Mouse (Mus musculus) MEL (cell line): ENCODE measurements around the gene Bpifc. TPM values are rescaled to one million over a fixed set of nuclear protein-coding genes. Genes with fewer than 3 reads are reported as not detected.

Source experiments
- DNase-seq: peaks from one replicate; pipeline ENCODE4 v3.0.0; 2011; ENCODE audit warnings: low read depth, low spot score
- H3K27ac ChIP-seq: 2 replicates; pipeline ENCODE4 v1.5.1; 2012; ENCODE audit warnings: low read depth, mild to moderate bottlenecking, control low read depth, low read length, moderate library complexity; ENCODE audit not compliant: control insufficient read depth
- H3K27me3 ChIP-seq, 2 experiments: fragments of 150-350 bp in 1 of 2; sonication (generic) in 1 of 2; 2 replicates each; pipeline ENCODE4 v1.6.1; 2012; ENCODE audit warnings: low read length in 2 of 2, mild to moderate bottlenecking in 2 of 2, improper control_type of control experiment in 1 of 2, moderate library complexity in 1 of 2; ENCODE audit not compliant: insufficient read depth in 2 of 2, control insufficient read depth in 1 of 2
- H3K36me3 ChIP-seq, 2 experiments: 2 replicates each; pipeline ENCODE4 v1.6.1; 2012 to 2014; ENCODE audit warnings: low read length in 2 of 2, improper control_type of control experiment in 1 of 2, inconsistent platforms in 1 of 2, mild to moderate bottlenecking in 1 of 2; ENCODE audit not compliant: insufficient read depth in 2 of 2, control insufficient read depth in 1 of 2
- H3K4me1 ChIP-seq, 2 experiments: fragments of 150-350 bp in 1 of 2; sonication (generic) in 1 of 2; 2 replicates each; pipeline ENCODE4 v1.6.1; 2012; ENCODE audit warnings: low read length in 2 of 2, improper control_type of control experiment in 1 of 2, mild to moderate bottlenecking in 1 of 2; ENCODE audit not compliant: insufficient read depth in 2 of 2, control insufficient read depth in 1 of 2
- H3K4me3 ChIP-seq, 2 experiments: fragments of 150-350 bp in 1 of 2; sonication (generic) in 1 of 2; 2 replicates each; pipeline ENCODE4 v1.5.1; 2012; ENCODE audit warnings: low read depth in 2 of 2, low read length in 2 of 2, mild to moderate bottlenecking in 2 of 2, moderate library complexity in 2 of 2, control low read depth in 1 of 2, improper control_type of control experiment in 1 of 2; ENCODE audit not compliant: control insufficient read depth in 1 of 2, insufficient read depth in 1 of 2
- H3K79me2 ChIP-seq: 2 replicates; pipeline ENCODE4 v1.6.1; 2012; ENCODE audit warnings: mild to moderate bottlenecking, low read length, moderate library complexity; ENCODE audit not compliant: control insufficient read depth, poor library complexity, insufficient read depth
- H3K9ac ChIP-seq: 2 replicates; pipeline ENCODE4 v1.6.1; 2012; ENCODE audit warnings: low read depth, mild to moderate bottlenecking, control low read depth, low read length, moderate library complexity; ENCODE audit not compliant: control insufficient read depth, poor library complexity, severe bottlenecking
- H3K9me3 ChIP-seq: fragments of 150-350 bp; sonication (generic); replicated peaks from 2 replicates; pipeline ENCODE4 v1.6.1; 2012; ENCODE audit warnings: mild to moderate bottlenecking, low read length, improper control_type of control experiment, moderate library complexity; ENCODE audit not compliant: insufficient read depth
- CTCF ChIP-seq, 3 experiments: IDR thresholded peaks in 2 of 3; conservative IDR thresholded peaks in 1 of 3; 2 replicates each; pipeline ENCODE4 v1.5.1; 2011 to 2012; ENCODE audit warnings: low read length in 3 of 3, low read depth in 2 of 3, mild to moderate bottlenecking in 2 of 3, improper control_type of control experiment in 1 of 3, inconsistent platforms in 1 of 3, mixed read lengths in 1 of 3, moderate library complexity in 1 of 3; ENCODE audit not compliant: control insufficient read depth in 1 of 3, insufficient read depth in 1 of 3, poor library complexity in 1 of 3, severe bottlenecking in 1 of 3
- ELF1 ChIP-seq: IDR thresholded peaks from 2 replicates; pipeline ENCODE4 v1.6.1; 2014; ENCODE audit warnings: low read depth, mild to moderate bottlenecking, inconsistent platforms, low read length, improper control_type of control experiment, moderate library complexity
- EP300 ChIP-seq, 2 experiments: IDR thresholded peaks; 2 replicates each; pipeline ENCODE4 v1.6.1; 2011; ENCODE audit warnings: improper control_type of control experiment in 2 of 2, low read length in 2 of 2, low read depth in 1 of 2, mild to moderate bottlenecking in 1 of 2
- ETS1 ChIP-seq: IDR thresholded peaks from 2 replicates; pipeline ENCODE4 v1.6.1; 2012; ENCODE audit warnings: low read depth, mild to moderate bottlenecking, inconsistent platforms, low read length, improper control_type of control experiment, moderate library complexity
- HCFC1 ChIP-seq: IDR thresholded peaks from 2 replicates; pipeline ENCODE4 v1.6.1; 2012; ENCODE audit warnings: low read depth, mild to moderate bottlenecking, inconsistent platforms, low read length, improper control_type of control experiment, moderate library complexity
- JUND ChIP-seq: IDR thresholded peaks from 2 replicates; pipeline ENCODE4 v1.6.1; 2011; ENCODE audit warnings: low read depth, mild to moderate bottlenecking, improper control_type of control experiment, low read length
- MAX ChIP-seq: IDR thresholded peaks from 2 replicates; pipeline ENCODE4 v1.6.1; 2011; ENCODE audit warnings: low read length, improper control_type of control experiment
- MAZ ChIP-seq: IDR thresholded peaks from 2 replicates; pipeline ENCODE4 v1.6.1; 2012; ENCODE audit warnings: low read depth, mild to moderate bottlenecking, inconsistent platforms, low read length, improper control_type of control experiment
- POLR2AphosphoS2 ChIP-seq: IDR thresholded peaks from 2 replicates; pipeline ENCODE4 v1.6.1; 2011; ENCODE audit warnings: low read length, improper control_type of control experiment
- RCOR1 ChIP-seq: IDR thresholded peaks from 2 replicates; pipeline ENCODE4 v1.6.1; 2012; ENCODE audit warnings: low read depth, mild to moderate bottlenecking, inconsistent platforms, low read length, improper control_type of control experiment
- SIN3A ChIP-seq: IDR thresholded peaks from 2 replicates; pipeline ENCODE4 v1.6.1; 2012; ENCODE audit warnings: low read length, improper control_type of control experiment, inconsistent platforms
- TBP ChIP-seq: IDR thresholded peaks from 2 replicates; pipeline ENCODE4 v1.8.0; 2011; ENCODE audit warnings: low read depth, low read length, improper control_type of control experiment
- TCF12 ChIP-seq: IDR thresholded peaks from 2 replicates; pipeline ENCODE4 v1.6.1; 2014; ENCODE audit warnings: low read depth, mild to moderate bottlenecking, inconsistent platforms, low read length, improper control_type of control experiment, moderate library complexity
- UBTF ChIP-seq: IDR thresholded peaks from 2 replicates; pipeline ENCODE4 v1.6.1; 2012; ENCODE audit warnings: low read depth, mild to moderate bottlenecking, inconsistent platforms, low read length, improper control_type of control experiment, moderate library complexity, borderline replicate concordance; ENCODE audit not compliant: insufficient read depth
- ZC3H11A ChIP-seq: IDR thresholded peaks from 2 replicates; pipeline ENCODE4 v1.6.1; 2012; ENCODE audit warnings: low read depth, mild to moderate bottlenecking, inconsistent platforms, low read length, improper control_type of control experiment
- ZKSCAN1 ChIP-seq: IDR thresholded peaks from 2 replicates; pipeline ENCODE4 v1.6.1; 2012; ENCODE audit warnings: low read depth, mild to moderate bottlenecking, inconsistent platforms, low read length, improper control_type of control experiment, moderate library complexity
- ZMIZ1 ChIP-seq: IDR thresholded peaks from 2 replicates; pipeline ENCODE4 v1.6.1; 2012; ENCODE audit warnings: low read depth, mild to moderate bottlenecking, inconsistent platforms, low read length, improper control_type of control experiment, moderate library complexity
- polyA plus RNA-seq, 2 experiments: library from polyadenylated mRNA; stranded (reverse) in 1 of 2; unstranded in 1 of 2; fragments of >175 nt in 1 of 2; fragments of >200 nt in 1 of 2; gene quantifications; 2 replicates each; pipeline versions ENCODE4 v1.2.1 to v1.2.4; 2012; ENCODE audit warnings: low replicate concordance in 2 of 2, low read depth in 1 of 2; ENCODE audit not compliant: insufficient read length in 2 of 2, insufficient read depth in 1 of 2, missing spikeins in 1 of 2
- total RNA-seq: library from RNA; depleted of rRNA; stranded (reverse); fragments of 300-350 nt; gene quantifications from 2 replicates; pipeline ENCODE4 v1.2.3, GENCODE M21; 2012

The Bpifc gene
- total and polyA plus RNA-seq, 3 experiments: 0.03 TPM; not detected in 2

GRCm38 (mm10) chr10:85992412-85992811, 19.3 kb downstream of the Bpifc start:
- Histone ChIP-seq H3K27ac (no peak overlapping the region), H3K36me3 (no peaks in the 10 kb centered on the region), H3K4me1 (0 out of 4 replicates have a peak, but pooled peaks cover 0 to 2% of the 10 kb centered on the region in 2 experiments), H3K4me3 (no peak overlapping the region), H3K27me3 (no peaks in the 10 kb centered on the region; a peak in 1 of 4 replicates), H3K79me2 (no peaks in the 10 kb centered on the region), H3K9me3 (no peaks in the 10 kb centered on the region), H3K9ac (no peak overlapping the region)
- no peak for DNase-seq
- TF ChIP-seq CTCF (IDR thresholded peaks at IDR 0.05 in 2 of 3, conservative IDR thresholded peaks at IDR 0.05 in 1 of 3; ENCODE audit: control insufficient read depth in 1 of 3, insufficient read depth in 1 of 3, low read depth in 2 of 3, low read length in 3 of 3, poor library complexity in 1 of 3, severe bottlenecking in 1 of 3) (no peak), JUND (no peak), ZKSCAN1 (no peak), RCOR1 (no peak), ELF1 (no peak), POLR2AphosphoS2 (no peak), TCF12 (no peak)

- TF ChIP-seq ZMIZ1 (no peak), MAZ (no peak), RCOR1 (no peak), HCFC1 (no peak), ZC3H11A (no peak), ZKSCAN1 (no peak), TBP (no peak), JUND (no peak), UBTF (no peak), SIN3A (no peak), EP300 (IDR thresholded peaks at IDR 0.05; ENCODE audit: low read depth in 1 of 2, low read length in 2 of 2) (no peak), MAX (no peak), ETS1 (no peak)
- TF ChIP-seq, all 39 proteins: peak for 0
- H3K27me3 ChIP-seq: peaks cover 0 to 2% of the 10 kb centered on the region in 2 experiments; a peak in 2 of 4 replicates
- H3K36me3 ChIP-seq: no peaks in the 10 kb centered on the region
- no peaks in the 10 kb centered on the region for H3K9me3 ChIP-seq
- no peaks in the 10 kb centered on the region for H3K4me1 ChIP-seq
- H3K9ac ChIP-seq: no peak overlapping the region
- H3K79me2 ChIP-seq: no peaks in the 10 kb centered on the region
- H3K4me3 ChIP-seq: no peak overlapping the region
- H3K27ac ChIP-seq: no peak overlapping the region
- DNase-seq: no peak
These were observed 22.1 kb downstream of the Bpifc start for GRCm38 (mm10) chr10:85989412-85990115.
